Mouse (Mus musculus): ENCODE measurements around the gene Cipc. TPM values are rescaled to one million over a fixed set of nuclear protein-coding genes. Genes with fewer than 3 reads are reported as not detected.

The Cipc gene
- polyA plus RNA-seq (2012; rRNA removed; ENCODE audit: low replicate concordance) = 14.6 and 21.0 TPM in 2 replicates

DNA sequence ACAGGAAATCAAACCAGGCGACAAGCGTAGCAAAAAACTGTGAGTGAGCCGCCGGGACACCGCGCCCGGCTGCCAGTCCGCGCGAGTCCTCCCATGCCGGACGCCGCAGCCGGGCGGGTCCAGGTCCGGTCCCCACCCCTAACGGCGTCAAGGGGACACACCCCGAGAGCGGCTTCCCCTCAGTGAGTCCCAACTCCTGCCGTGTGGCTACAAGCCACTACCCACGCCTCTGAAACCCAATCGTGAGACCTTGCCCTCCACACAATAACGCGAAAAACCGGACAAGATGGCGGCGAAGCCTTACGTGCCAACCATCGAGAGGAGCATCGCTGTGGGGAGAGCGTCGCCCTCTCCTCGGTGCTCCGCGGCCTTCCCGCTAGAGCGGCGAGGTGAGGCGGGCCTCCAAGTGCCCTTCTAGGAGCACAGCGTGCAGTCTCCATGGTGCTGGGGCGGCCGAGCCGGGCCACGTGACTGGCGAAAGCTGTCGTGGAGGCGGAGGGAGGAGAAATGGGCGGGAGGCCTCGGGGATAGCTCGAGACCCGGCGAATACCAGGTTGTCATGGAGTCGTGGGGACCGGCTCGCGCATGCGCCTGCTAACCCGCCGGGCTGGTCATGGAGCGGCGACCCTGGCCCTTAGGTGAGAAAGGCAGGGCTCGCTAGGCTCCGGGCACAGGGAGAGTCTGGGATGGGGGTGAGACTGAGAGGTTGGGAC is at the start of gene Cipc:
Gene Cipc (plus strand): TSS at position 182 of the 713 bp plus-strand sequence.

DNA sequence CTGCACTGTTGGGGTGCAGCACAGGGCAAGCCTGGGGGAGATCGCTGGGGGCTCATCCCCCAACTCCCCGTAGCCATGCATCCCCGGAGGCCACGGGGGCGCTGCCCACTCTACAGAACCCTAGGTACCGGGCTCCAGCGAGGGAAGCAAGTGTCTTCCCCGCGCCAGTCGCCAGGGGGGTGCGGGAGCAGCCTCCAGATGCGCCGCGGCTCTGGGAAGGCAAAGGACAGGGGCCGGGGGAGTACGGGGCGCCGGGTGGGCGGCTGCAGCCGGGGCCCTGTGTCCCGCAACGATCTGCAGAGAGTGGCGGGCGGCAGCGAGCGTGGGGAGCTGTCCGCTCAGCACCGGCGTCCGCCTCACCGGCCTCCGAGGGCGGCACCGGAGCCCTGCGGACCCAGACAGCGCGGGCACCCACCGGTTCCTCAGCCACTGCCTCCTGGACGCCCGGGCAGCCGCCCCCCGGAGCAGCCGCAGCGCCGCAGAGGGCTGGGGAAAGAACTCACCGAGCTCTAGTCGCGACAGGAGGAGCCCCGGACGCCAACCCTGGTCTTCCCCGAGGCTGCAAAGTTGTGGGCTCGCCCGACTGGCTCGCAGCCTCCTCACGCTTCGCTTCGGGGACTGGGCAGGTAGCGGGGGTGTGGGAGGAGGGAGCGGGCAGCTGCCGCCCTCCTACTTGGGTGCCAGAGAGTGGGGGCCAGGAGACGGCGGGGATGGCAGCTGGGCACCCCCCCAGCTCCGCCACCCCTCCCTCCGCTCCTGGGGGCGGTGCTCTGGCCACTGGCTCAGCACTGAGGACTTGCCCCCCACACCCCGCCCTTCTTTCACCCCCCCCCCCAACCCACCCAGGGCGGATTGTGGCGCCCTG is 43.3 kb downstream of the Cipc start, which contains the start of gene Zdhhc22:
Gene Zdhhc22 (minus strand): TSS at position 541 of the 865 bp plus-strand sequence.

Other genes starting within 250 kb of the Cipc start
- 1.8 and 2.4 TPM in 2 replicates for gene Angel1, start 220.6 kb upstream of the Cipc start, polyA plus RNA-seq (2012; rRNA removed; ENCODE audit: low replicate concordance)
- not detected in 2 replicates for gene Lrrc74a, start 212.7 kb upstream of the Cipc start, polyA plus RNA-seq (2012; rRNA removed; ENCODE audit: low replicate concordance)
- gene Irf2bpl, start 62.2 kb upstream of the Cipc start, polyA plus RNA-seq (2012; rRNA removed; ENCODE audit: low replicate concordance) = 20.6 and 25.6 TPM in 2 replicates
- not detected in 2 replicates for gene Zdhhc22, start 43.4 kb downstream of the Cipc start, polyA plus RNA-seq (2012; rRNA removed; ENCODE audit: low replicate concordance)
- gene Tmem63c, start 74.3 kb downstream of the Cipc start, polyA plus RNA-seq (2012; rRNA removed; ENCODE audit: low replicate concordance) = 0.09 and 0.28 TPM in 2 replicates
- gene Ngb, start 155.5 kb downstream of the Cipc start, polyA plus RNA-seq (2012; rRNA removed; ENCODE audit: low replicate concordance) = 3.3 and 3.7 TPM in 2 replicates
- gene Gstz1, start 200.1 kb downstream of the Cipc start, polyA plus RNA-seq (2012; rRNA removed; ENCODE audit: low replicate concordance) = 31.7 and 33.0 TPM in 2 replicates
- 4.8 and 7.1 TPM in 2 replicates for gene Pomt2, start 200.9 kb downstream of the Cipc start, polyA plus RNA-seq (2012; rRNA removed; ENCODE audit: low replicate concordance)

All from duodenum, adult 2 months (tissue).